Mouse (Mus musculus) G1E (cell line): ENCODE measurements around the gene Asphd1. TPM values are rescaled to one million over a fixed set of nuclear protein-coding genes. Genes with fewer than 3 reads are reported as not detected.
"Not testable (repeated sequence)": the region's sequence is repeated elsewhere in the genome, so short reads cannot be mapped to it uniquely, and the experiment has no call there.

Experiments used
- ATAC-seq: 2 replicates; pipeline ENCODE4 v1.8.0; 2016; ENCODE audit warnings: mild to moderate bottlenecking; ENCODE audit not compliant: insufficient number of reproducible peaks, poor library complexity, low FRiP score, severe bottlenecking; ENCODE audit errors: extremely low read depth
- DNase-seq: peaks from one replicate; pipeline ENCODE4 v3.0.0; 2012; ENCODE audit warnings: low spot score
- H3K27me3 ChIP-seq: 2 replicates; pipeline ENCODE4 v1.6.1; 2012; ENCODE audit warnings: mild to moderate bottlenecking, low read length, inconsistent platforms; ENCODE audit not compliant: insufficient read depth
- H3K36me3 ChIP-seq: replicated peaks from 2 replicates; pipeline ENCODE3; 2012; ENCODE audit warnings: mild to moderate bottlenecking, inconsistent platforms
- H3K4me1 ChIP-seq: 2 replicates; pipeline ENCODE4 v1.6.1; 2012; ENCODE audit warnings: low read depth, low read length, inconsistent platforms, mixed read lengths; ENCODE audit not compliant: insufficient read depth
- H3K4me3 ChIP-seq: 2 replicates; pipeline ENCODE4 v1.5.1; 2012; ENCODE audit warnings: low read depth, mild to moderate bottlenecking, inconsistent platforms, low read length, moderate library complexity, mixed read lengths
- H3K9me3 ChIP-seq: replicated peaks from 2 replicates; pipeline ENCODE4 v1.6.1; 2012; ENCODE audit warnings: inconsistent platforms
- CTCF ChIP-seq: IDR thresholded peaks from 2 replicates; pipeline ENCODE4 v1.5.1; 2012; ENCODE audit warnings: low read depth, low read length, inconsistent platforms, mixed read lengths
- GATA1 ChIP-seq: IDR thresholded peaks from 2 replicates; pipeline ENCODE4 v1.6.1; 2012; ENCODE audit warnings: borderline replicate concordance, low read length, inconsistent platforms, mixed read lengths
- GATA2 ChIP-seq: IDR thresholded peaks from 2 replicates; pipeline ENCODE4 v1.6.1; 2012; ENCODE audit warnings: low read depth, low read length, inconsistent platforms, borderline replicate concordance
- POLR2AphosphoS5 ChIP-seq: IDR thresholded peaks from 2 replicates; pipeline ENCODE4 v1.6.1; 2012; ENCODE audit warnings: low read depth, low read length, inconsistent platforms; ENCODE audit not compliant: insufficient replicate concordance
- TAL1 ChIP-seq: conservative IDR thresholded peaks from 2 replicates; pipeline ENCODE4 v1.6.1; 2012; ENCODE audit warnings: low read depth, low read length, inconsistent platforms, mixed read lengths
- polyA plus RNA-seq: library from polyadenylated mRNA; stranded (reverse); fragments of >175 nt; gene quantifications from 2 replicates; pipeline ENCODE4 v1.2.3, GENCODE M21; 2012
- total RNA-seq, 2 experiments: library from RNA; stranded (forward) in 1 of 2; stranded (reverse) in 1 of 2; fragments of 200-1000 nt in 1 of 2; fragments of >200 nt in 1 of 2; fragmentation: Nextera tagmentation in 1 of 2; gene quantifications; 2 replicates each; pipeline ENCODE4 v1.2.3; 2014 to 2017

Gene Asphd1
- total and polyA plus RNA-seq, 3 experiments, result not detected

GRCm38 (mm10) chr7:126928384-126929037 is 20.9 kb downstream of the Asphd1 start, which contains the start of gene Kctd13:
Kctd13 (plus strand) TSS chr7:126928879.
- peak; percentile 98 for DNase-seq
- no peaks in the 10 kb centered on the region for H3K27me3 ChIP-seq
- H3K9me3 ChIP-seq, result no peaks in the 10 kb centered on the region
- TF ChIP-seq GATA2 (no peak), POLR2AphosphoS5 (no peak), CTCF (no peak), GATA1 (no peak), TAL1 (no peak)
- peaks cover 38% of the 10 kb centered on the region for H3K36me3 ChIP-seq
- peak; percentile 59 for ATAC-seq
- H3K4me3 ChIP-seq, result peak within 1 kb of the TSS; percentile 83
- peaks cover 70% of the 10 kb centered on the region for H3K4me1 ChIP-seq

- Histone ChIP-seq H3K4me3 (no peak overlapping the region; the same call in 1 of the 2 replicates), H3K36me3 (peaks cover 16% of the 10 kb centered on the region), H3K9me3 (no peaks in the 10 kb centered on the region), H3K4me1 (peaks cover 64% of the 10 kb centered on the region), H3K27me3 (no peaks in the 10 kb centered on the region)
- ATAC-seq (peak; percentile 54), DNase-seq (peak; percentile 47)
- TF ChIP-seq GATA2, result no peak
- TF ChIP-seq TAL1, result no peak
- TF ChIP-seq POLR2AphosphoS5, result no peak
- TF ChIP-seq GATA1, result no peak
- TF ChIP-seq CTCF, result no peak
Observed at GRCm38 (mm10) chr7:126926299-126926698, 23.1 kb downstream of the Asphd1 start.

GRCm38 (mm10) chr7:126923999-126924398 is 25.4 kb downstream of the Asphd1 start:
- no peak for ATAC-seq
- H3K4me1 ChIP-seq, result peaks cover 42% of the 10 kb centered on the region

GRCm38 (mm10) chr7:126922624-126923060 is 26.7 kb downstream of the Asphd1 start, which contains the start of gene Tmem219:
Tmem219 (minus strand) TSS chr7:126922917.
- ATAC-seq (no peak), DNase-seq (no peak)
- H3K27me3 ChIP-seq, result no peaks in the 10 kb centered on the region
- no peaks in the 10 kb centered on the region for H3K9me3 ChIP-seq
- H3K4me3 ChIP-seq, result no peak within 1 kb of the TSS
- TF ChIP-seq TAL1 (no peak), GATA2 (no peak)
- no peaks in the 10 kb centered on the region for H3K36me3 ChIP-seq
- peaks cover 35% of the 10 kb centered on the region for H3K4me1 ChIP-seq

More at GRCm38 (mm10) chr7:126923999-126924398, 25.4 kb downstream of the Asphd1 start:
- DNase-seq, result no peak
- no peaks in the 10 kb centered on the region for H3K9me3 ChIP-seq
- H3K36me3 ChIP-seq, result no peaks in the 10 kb centered on the region
- TF ChIP-seq POLR2AphosphoS5 (no peak), TAL1 (no peak), GATA2 (no peak), GATA1 (no peak)
- no peaks in the 10 kb centered on the region for H3K27me3 ChIP-seq
- no peak overlapping the region for H3K4me3 ChIP-seq

GRCm38 (mm10) chr7:126921563-126921962 is 27.8 kb downstream of the Asphd1 start:
- no peak overlapping the region for H3K4me3 ChIP-seq
- no peaks in the 10 kb centered on the region for H3K9me3 ChIP-seq
- DNase-seq (no peak), ATAC-seq (no peak)
- no peaks in the 10 kb centered on the region for H3K27me3 ChIP-seq
- H3K4me1 ChIP-seq, result peaks cover 28% of the 10 kb centered on the region
- TF ChIP-seq CTCF (no peak), POLR2AphosphoS5 (no peak), GATA1 (no peak), GATA2 (no peak), TAL1 (no peak)
- no peaks in the 10 kb centered on the region for H3K36me3 ChIP-seq

- TF ChIP-seq POLR2AphosphoS5 (no peak), GATA2 (no peak), CTCF (no peak), GATA1 (no peak), TAL1 (no peak)
- Histone ChIP-seq H3K4me1 (peaks cover 16% of the 10 kb centered on the region), H3K27me3 (peaks cover 6% of the 10 kb centered on the region; the same call in 1 of the 2 replicates), H3K4me3 (no peak overlapping the region), H3K36me3 (no peaks in the 10 kb centered on the region), H3K9me3 (no peaks in the 10 kb centered on the region)
- DNase-seq (no peak), ATAC-seq (no peak)
Observed at GRCm38 (mm10) chr7:126919973-126920372, 29.4 kb downstream of the Asphd1 start.

- peaks cover 12% of the 10 kb centered on the region for H3K27me3 ChIP-seq
- not testable (repeated sequence) for H3K4me1 ChIP-seq, DNase-seq, H3K36me3 ChIP-seq, ATAC-seq, H3K4me3 ChIP-seq, H3K9me3 ChIP-seq
Observed at GRCm38 (mm10) chr7:126918356-126918755, 31.0 kb downstream of the Asphd1 start.
